Mouse (Mus musculus): ENCODE data around the gene Rin2. TPM values are rescaled to one million over a fixed set of nuclear protein-coding genes. Genes with fewer than 3 reads are reported as not detected.

Rin2 gene
- polyA plus RNA-seq, 1 experiment: 17.8 TPM

- TF ChIP-seq POLR2A (IDR thresholded peaks at IDR 0.05; ENCODE audit: borderline replicate concordance, control insufficient read depth, low read depth, low read length) (no peak), CTCF (IDR thresholded peaks at IDR 0.05; ENCODE audit: control insufficient read depth, insufficient read depth, low read length) (no peak)
- 67% methylated on average over 7 of the region's 7 CpGs for WGBS
- no peak overlapping the region for H3K27ac ChIP-seq (ENCODE audit: control insufficient read depth, insufficient read depth, low read depth, low read length, poor library complexity)
- no peaks in the 10 kb centered on the region for H3K4me1 ChIP-seq (ENCODE audit: control insufficient read depth, insufficient read depth, low read length)
- no peak overlapping the region for H3K4me3 ChIP-seq (replicated peaks; ENCODE audit: control insufficient read depth, low read depth, low read length)
These were observed 13.8 kb upstream of the Rin2 start for GRCm38 (mm10) chr2:145661242-145661641.

- no peak overlapping the region for H3K27ac ChIP-seq (ENCODE audit: control insufficient read depth, insufficient read depth, low read depth, low read length, poor library complexity)
- TF ChIP-seq POLR2A (IDR thresholded peaks at IDR 0.05; ENCODE audit: borderline replicate concordance, control insufficient read depth, low read depth, low read length) (no peak), CTCF (IDR thresholded peaks at IDR 0.05; ENCODE audit: control insufficient read depth, insufficient read depth, low read length) (no peak)
- H3K4me1 ChIP-seq (ENCODE audit: control insufficient read depth, insufficient read depth, low read length): no peaks in the 10 kb centered on the region
- no peak overlapping the region for H3K4me3 ChIP-seq (replicated peaks; ENCODE audit: control insufficient read depth, low read depth, low read length)
- 87% methylated on average over 7 of the region's 7 CpGs for WGBS
These were observed 11.1 kb upstream of the Rin2 start for GRCm38 (mm10) chr2:145663899-145664298.

DNA sequence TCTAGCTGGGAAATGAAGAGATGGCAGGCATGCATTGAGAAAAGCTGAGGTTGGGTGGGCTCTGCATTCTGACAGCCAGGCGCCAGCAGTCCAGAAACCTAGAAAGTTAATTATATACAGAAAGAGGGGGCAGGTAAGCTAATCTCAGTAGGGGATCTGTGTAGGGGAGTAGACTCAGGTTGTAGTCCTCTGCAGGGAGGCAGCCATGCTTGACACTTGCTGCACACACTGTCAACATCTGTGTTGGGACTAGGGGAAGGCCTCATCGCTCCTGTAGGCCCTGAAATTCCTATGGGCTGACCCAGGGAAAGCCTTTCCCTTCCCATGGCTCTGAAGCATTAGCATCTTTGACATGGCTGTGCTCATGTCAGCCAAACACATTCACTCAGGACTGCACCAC is 10.7 kb upstream of the Rin2 start:
- no peak overlapping the region for H3K4me3 ChIP-seq (replicated peaks; ENCODE audit: control insufficient read depth, low read depth, low read length)
- WGBS: 78% methylated on average over 2 of the region's 2 CpGs
- H3K4me1 ChIP-seq (ENCODE audit: control insufficient read depth, insufficient read depth, low read length): no peaks in the 10 kb centered on the region
- TF ChIP-seq POLR2A (IDR thresholded peaks at IDR 0.05; ENCODE audit: borderline replicate concordance, control insufficient read depth, low read depth, low read length): no peak
- no peak for TF ChIP-seq CTCF (IDR thresholded peaks at IDR 0.05; ENCODE audit: control insufficient read depth, insufficient read depth, low read length)
- no peak overlapping the region for H3K27ac ChIP-seq (ENCODE audit: control insufficient read depth, insufficient read depth, low read depth, low read length, poor library complexity)

DNA sequence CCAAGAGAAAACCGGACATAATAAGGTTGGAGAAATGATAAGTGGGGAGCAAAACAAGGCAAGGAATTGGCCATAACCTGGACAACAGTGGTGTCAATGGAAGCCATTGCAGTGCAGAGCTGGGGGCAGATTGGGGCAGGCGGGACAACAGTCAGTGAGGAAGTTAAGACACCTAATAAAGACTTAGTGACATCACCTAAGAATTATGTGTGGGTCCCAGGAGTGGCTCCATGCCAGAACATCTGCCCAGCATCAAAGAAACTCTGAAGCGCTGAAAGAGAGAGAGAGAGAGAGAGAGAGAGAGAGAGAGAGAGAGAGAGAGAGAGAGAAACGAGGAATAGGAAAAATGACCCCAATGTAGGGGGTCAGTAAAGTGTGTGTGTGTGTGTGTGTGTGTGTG is 6.9 kb upstream of the Rin2 start:
- H3K4me3 ChIP-seq (replicated peaks; ENCODE audit: control insufficient read depth, low read depth, low read length): no peak overlapping the region
- TF ChIP-seq POLR2A (IDR thresholded peaks at IDR 0.05; ENCODE audit: borderline replicate concordance, control insufficient read depth, low read depth, low read length): no peak
- TF ChIP-seq CTCF (IDR thresholded peaks at IDR 0.05; ENCODE audit: control insufficient read depth, insufficient read depth, low read length): no peak
- 67% methylated on average over 4 of the region's 4 CpGs for WGBS
- no peaks in the 10 kb centered on the region for H3K4me1 ChIP-seq (ENCODE audit: control insufficient read depth, insufficient read depth, low read length)
- no peak overlapping the region for H3K27ac ChIP-seq (ENCODE audit: control insufficient read depth, insufficient read depth, low read depth, low read length, poor library complexity)

GRCm38 (mm10) chr2:145670131-145670530 is 4.9 kb upstream of the Rin2 start:
- 68% methylated on average over 4 of the region's 4 CpGs for WGBS
- no peaks in the 10 kb centered on the region for H3K4me1 ChIP-seq (ENCODE audit: control insufficient read depth, insufficient read depth, low read length)
- TF ChIP-seq CTCF (IDR thresholded peaks at IDR 0.05; ENCODE audit: control insufficient read depth, insufficient read depth, low read length) (no peak), POLR2A (IDR thresholded peaks at IDR 0.05; ENCODE audit: borderline replicate concordance, control insufficient read depth, low read depth, low read length) (no peak)
- no peak overlapping the region for H3K4me3 ChIP-seq (replicated peaks; ENCODE audit: control insufficient read depth, low read depth, low read length)
- no peak overlapping the region for H3K27ac ChIP-seq (ENCODE audit: control insufficient read depth, insufficient read depth, low read depth, low read length, poor library complexity)

GRCm38 (mm10) chr2:145674496-145675141 is 396 bp upstream of the Rin2 start:
- Histone ChIP-seq H3K27ac (ENCODE audit: control insufficient read depth, insufficient read depth, low read depth, low read length, poor library complexity) (no peak overlapping the region), H3K4me3 (replicated peaks; ENCODE audit: control insufficient read depth, low read depth, low read length) (peak overlapping the region; percentile 50), H3K4me1 (ENCODE audit: control insufficient read depth, insufficient read depth, low read length) (no peaks in the 10 kb centered on the region)
- 5% methylated on average over 22 of the region's 23 CpGs for WGBS
- TF ChIP-seq CTCF (IDR thresholded peaks at IDR 0.05; ENCODE audit: control insufficient read depth, insufficient read depth, low read length): no peak
- TF ChIP-seq POLR2A (IDR thresholded peaks at IDR 0.05; ENCODE audit: borderline replicate concordance, control insufficient read depth, low read depth, low read length): no peak

- Histone ChIP-seq H3K4me1 (ENCODE audit: control insufficient read depth, insufficient read depth, low read length) (no peaks in the 10 kb centered on the region), H3K4me3 (replicated peaks; ENCODE audit: control insufficient read depth, low read depth, low read length) (peak overlapping the region; percentile 50), H3K27ac (ENCODE audit: control insufficient read depth, insufficient read depth, low read depth, low read length, poor library complexity) (no peak overlapping the region)
- TF ChIP-seq POLR2A (IDR thresholded peaks at IDR 0.05; ENCODE audit: borderline replicate concordance, control insufficient read depth, low read depth, low read length): no peak
- TF ChIP-seq CTCF (IDR thresholded peaks at IDR 0.05; ENCODE audit: control insufficient read depth, insufficient read depth, low read length): no peak
- 21% methylated on average over 27 of the region's 27 CpGs for WGBS
These were observed 935 bp downstream of the Rin2 start for GRCm38 (mm10) chr2:145675756-145676543.

DNA sequence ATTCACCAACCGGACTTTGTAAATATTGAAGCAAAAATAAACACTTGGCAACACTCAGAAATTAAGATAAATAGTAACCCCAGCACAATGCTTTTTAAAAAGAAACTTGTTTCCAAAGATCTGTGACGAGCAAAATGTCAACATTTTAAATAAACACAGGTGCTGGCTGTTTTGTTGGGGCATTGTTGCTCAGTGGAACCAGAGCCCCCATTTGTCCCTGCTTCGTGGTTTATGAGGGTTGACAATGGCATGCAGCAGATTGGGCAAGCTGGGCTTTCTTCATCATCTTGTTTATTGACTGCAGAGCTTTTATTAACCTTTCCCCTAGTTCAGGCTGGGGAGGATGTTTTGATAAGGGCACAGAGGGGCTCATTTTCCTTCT is 1.5 kb downstream of the Rin2 start:
- Histone ChIP-seq H3K27ac (ENCODE audit: control insufficient read depth, insufficient read depth, low read depth, low read length, poor library complexity) (no peak overlapping the region), H3K4me3 (replicated peaks; ENCODE audit: control insufficient read depth, low read depth, low read length) (no peak overlapping the region), H3K4me1 (ENCODE audit: control insufficient read depth, insufficient read depth, low read length) (no peaks in the 10 kb centered on the region)
- WGBS: 55% methylated on average over 3 of the region's 3 CpGs
- TF ChIP-seq POLR2A (IDR thresholded peaks at IDR 0.05; ENCODE audit: borderline replicate concordance, control insufficient read depth, low read depth, low read length) (no peak), CTCF (IDR thresholded peaks at IDR 0.05; ENCODE audit: control insufficient read depth, insufficient read depth, low read length) (no peak)
